Mouse (Mus musculus) cerebellum, postnatal 36 days (tissue): ENCODE measurements around the gene 1700012B07Rik.

Experiments used
- DNase-seq, 2 experiments: peaks; one replicate each; pipeline ENCODE4 v3.0.0; 2021 to 2022; ENCODE audit warnings: mixed read lengths in 2 of 2

The 1700012B07Rik gene

DNA sequence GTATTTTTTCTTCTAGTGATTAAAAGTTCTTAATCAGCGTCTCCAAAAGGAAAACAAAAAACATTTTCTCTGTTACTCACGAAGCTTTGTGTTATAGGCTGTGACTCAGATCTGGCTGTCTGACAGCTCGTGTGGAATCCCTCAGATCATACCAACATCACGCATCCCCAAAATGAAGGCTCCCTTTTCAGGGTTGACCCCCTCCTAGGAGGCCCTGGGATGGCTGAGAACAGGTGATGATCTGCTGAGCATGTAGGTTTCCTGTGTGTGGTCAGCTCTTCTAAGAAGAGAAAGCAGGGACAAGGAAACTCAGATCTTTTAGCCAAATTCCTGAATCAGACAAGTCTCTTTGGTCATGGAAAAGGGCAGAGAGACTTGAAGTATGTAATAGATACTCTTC lies 82.6 kb downstream of the 1700012B07Rik start:
- no peak for DNase-seq

DNA sequence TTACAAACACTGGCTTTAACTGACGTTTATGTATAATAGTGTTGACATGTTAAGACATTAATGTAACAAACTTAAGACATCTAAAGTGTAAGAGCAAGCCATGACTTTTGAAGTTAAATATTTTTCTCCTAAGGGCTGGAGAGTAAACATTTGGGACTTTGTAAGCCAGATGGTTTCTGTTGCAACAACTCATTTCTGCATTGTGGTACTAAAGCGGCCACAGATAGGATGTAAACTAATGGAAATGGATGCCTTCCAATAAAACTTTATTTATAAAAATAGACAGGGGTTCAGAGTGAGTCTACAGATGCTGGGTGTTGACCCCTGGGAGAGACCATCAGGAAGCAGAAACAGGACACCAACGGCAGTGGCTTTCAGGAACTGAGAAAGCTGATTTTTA lies 89.9 kb downstream of the 1700012B07Rik start:
- DNase-seq, result no peak
